Mouse (Mus musculus) ES-Bruce4 (cell line): ENCODE data around the gene Tyr. TPM values are rescaled to one million over a fixed set of nuclear protein-coding genes. Genes with fewer than 3 reads are reported as not detected.

ENCODE experiments used
- H3K27ac ChIP-seq: 2 replicates; pipeline ENCODE4 v1.5.1; 2012; ENCODE audit warnings: low read length, inconsistent platforms; ENCODE audit not compliant: insufficient read depth
- H3K27me3 ChIP-seq: 2 replicates; pipeline ENCODE4 v1.6.1; 2012; ENCODE audit warnings: mild to moderate bottlenecking, low read length, inconsistent platforms; ENCODE audit not compliant: control insufficient read depth, poor library complexity, insufficient read depth, severe bottlenecking
- H3K36me3 ChIP-seq: 2 replicates; pipeline ENCODE4 v1.6.1; 2012; ENCODE audit warnings: inconsistent platforms, mild to moderate bottlenecking, low read length, moderate library complexity; ENCODE audit not compliant: control insufficient read depth, poor library complexity, insufficient read depth, severe bottlenecking
- H3K4me1 ChIP-seq: one replicate; pipeline ENCODE4 v1.8.1; 2011; ENCODE audit warnings: low read length; ENCODE audit not compliant: control insufficient read depth, insufficient read depth
- H3K4me3 ChIP-seq: 2 replicates; pipeline ENCODE4 v1.5.1; 2011; ENCODE audit warnings: low read depth, mild to moderate bottlenecking, low read length
- H3K9ac ChIP-seq: 2 replicates; pipeline ENCODE4 v1.6.1; 2012; ENCODE audit warnings: low read depth, mild to moderate bottlenecking, inconsistent platforms; ENCODE audit not compliant: poor library complexity, severe bottlenecking
- H3K9me3 ChIP-seq: replicated peaks from 2 replicates; pipeline ENCODE4 v1.6.1; 2012; ENCODE audit warnings: mild to moderate bottlenecking, low read length, inconsistent platforms; ENCODE audit not compliant: control insufficient read depth, poor library complexity, insufficient read depth, severe bottlenecking
- CTCF ChIP-seq: IDR thresholded peaks from one replicate; pipeline ENCODE4 v1.8.1; 2011; ENCODE audit warnings: low read depth, low read length
- EP300 ChIP-seq: IDR thresholded peaks from 2 replicates; pipeline ENCODE4 v1.6.1; 2011; ENCODE audit warnings: low read depth, low read length; ENCODE audit not compliant: insufficient read depth
- POLR2A ChIP-seq: IDR thresholded peaks from one replicate; pipeline ENCODE4 v1.8.1; 2011; ENCODE audit warnings: low read length; ENCODE audit not compliant: insufficient read depth
- polyA plus RNA-seq: library from polyadenylated mRNA; stranded (reverse); fragments of >200 nt; gene quantifications from 2 replicates; pipeline ENCODE4 v1.2.4, GENCODE M21; 2011; ENCODE audit warnings: low read depth; ENCODE audit not compliant: missing spikeins, insufficient read depth, insufficient read length

Gene Tyr
- polyA plus RNA-seq, 1 experiment, result not detected

DNA sequence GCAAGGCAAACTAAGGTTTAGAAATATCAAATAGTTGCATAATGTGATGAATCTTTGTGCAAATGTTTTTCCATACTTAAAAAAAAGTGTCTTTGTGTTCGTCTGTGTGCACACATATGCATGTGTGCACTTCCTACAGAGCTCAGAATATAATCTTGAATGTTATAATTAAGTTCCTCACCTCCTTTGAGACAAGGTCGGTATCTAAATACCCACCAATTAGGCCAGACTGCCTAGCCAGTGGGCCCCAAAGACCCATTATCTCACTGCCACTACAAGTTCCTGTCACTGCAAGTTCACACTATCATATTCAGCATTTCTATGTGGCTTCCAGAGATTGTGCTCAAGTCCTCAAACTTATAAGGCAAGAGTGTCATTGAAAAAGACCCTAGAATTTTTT is 118.4 kb downstream of the Tyr start:
- no peaks in the 10 kb centered on the region for H3K27me3 ChIP-seq
- no peak overlapping the region for H3K27ac ChIP-seq
- no peaks in the 10 kb centered on the region for H3K9me3 ChIP-seq
- no peak overlapping the region for H3K4me3 ChIP-seq
- no peak for TF ChIP-seq CTCF
- no peak for TF ChIP-seq POLR2A
- TF ChIP-seq EP300, result no peak
- H3K9ac ChIP-seq, result no peak overlapping the region
- H3K4me1 ChIP-seq, result no peaks in the 10 kb centered on the region
- no peaks in the 10 kb centered on the region for H3K36me3 ChIP-seq

Other genes with a start within 250 kb of the Tyr start
- 8.2 and 8.5 TPM in 2 replicates for gene Nox4, start 247.4 kb downstream of the Tyr start, polyA plus RNA-seq
- not detected in 2 replicates for gene Grm5, start 90.7 kb upstream of the Tyr start, polyA plus RNA-seq